Mouse (Mus musculus): ENCODE measurements at regions not wholly inside any gene's neighbourhood (a gene's known extent, or its start where the extent isn't known, plus 50 kb on each side); places are given as distances from the start of the nearest gene placed in this dataset.

- ATAC-seq (replicated peaks; ENCODE audit: poor library complexity, severe bottlenecking), result no peak
Measured at GRCm38 (mm10) chr5:42884251-42884650, 348.7 kb upstream of the Cpeb2 start.

DNA sequence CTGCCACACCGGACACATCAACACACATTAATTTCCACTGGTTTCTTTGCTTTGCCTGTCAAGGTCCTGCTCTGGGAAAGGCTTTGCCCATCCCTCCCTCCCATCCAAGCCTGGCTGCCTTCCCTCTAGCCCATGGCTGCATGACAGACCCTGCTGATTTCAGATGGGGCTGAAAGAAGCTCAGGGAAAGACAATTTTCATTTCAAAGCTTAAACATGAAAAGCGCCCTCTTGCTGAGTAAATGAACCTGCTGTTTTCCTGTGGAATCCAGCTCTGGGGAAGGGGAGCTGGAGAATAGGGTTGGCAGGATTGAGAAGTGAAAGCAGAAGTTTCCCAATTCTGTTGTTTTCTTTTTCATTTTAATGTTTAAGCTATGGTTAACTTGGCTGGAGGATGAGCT is 341.1 kb upstream of the Cpeb2 start:
- ATAC-seq (replicated peaks; ENCODE audit: poor library complexity, severe bottlenecking), result peak; percentile 74

- ATAC-seq (replicated peaks; ENCODE audit: poor library complexity, severe bottlenecking), result no peak
Measured at GRCm38 (mm10) chr5:42906136-42906535, 326.8 kb upstream of the Cpeb2 start.

DNA sequence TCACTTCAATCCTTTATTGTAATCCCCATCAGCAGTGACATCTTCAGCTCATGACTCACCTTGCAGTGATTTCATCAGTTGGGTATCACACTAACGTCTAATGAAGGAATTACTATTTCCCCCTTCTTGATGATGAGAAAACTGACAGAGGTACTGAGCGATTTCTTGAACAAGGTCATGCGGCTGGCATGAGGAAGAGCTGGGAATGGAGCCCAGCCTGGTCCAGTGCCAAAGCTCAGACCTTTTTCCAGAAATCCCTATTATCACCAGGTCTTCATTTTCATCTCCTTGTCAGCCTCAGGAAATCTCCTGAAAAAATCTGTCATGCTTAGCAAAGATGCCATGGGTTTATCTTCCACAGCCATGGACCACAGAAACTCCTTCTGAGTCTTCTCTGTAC is 313.6 kb upstream of the Cpeb2 start:
- no peak for ATAC-seq (replicated peaks; ENCODE audit: poor library complexity, severe bottlenecking)

- no peak for ATAC-seq (replicated peaks; ENCODE audit: poor library complexity, severe bottlenecking)
Measured at GRCm38 (mm10) chr5:42932106-42932505, 300.9 kb upstream of the Cpeb2 start.

- no peak for ATAC-seq (replicated peaks; ENCODE audit: poor library complexity, severe bottlenecking)
Measured at GRCm38 (mm10) chr5:42959296-42959862, 273.6 kb upstream of the Cpeb2 start.

GRCm38 (mm10) chr5:42966952-42967351 is 266.0 kb upstream of the Cpeb2 start:
- peak; percentile 74 for ATAC-seq (replicated peaks; ENCODE audit: poor library complexity, severe bottlenecking)

DNA sequence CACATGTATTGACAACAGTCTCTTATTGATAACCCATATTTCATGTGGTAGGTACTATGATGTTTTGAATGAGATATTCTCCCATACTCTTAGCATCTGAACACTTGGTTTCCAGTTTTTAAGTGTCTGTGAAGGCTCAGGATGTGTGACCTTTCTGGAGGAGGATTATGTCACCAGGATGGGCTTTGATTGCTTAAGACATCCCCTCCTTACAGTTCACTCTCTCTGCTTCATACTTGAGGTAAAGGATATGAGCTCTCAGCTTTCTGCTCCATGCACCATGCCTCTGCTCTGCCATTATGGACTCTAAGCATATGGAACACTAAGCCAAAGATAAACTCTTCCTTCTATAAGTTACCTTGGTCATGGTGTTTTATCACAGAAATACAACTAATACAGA is 263.8 kb upstream of the Cpeb2 start:
- ATAC-seq (replicated peaks; ENCODE audit: poor library complexity, severe bottlenecking), result peak; percentile 85

DNA sequence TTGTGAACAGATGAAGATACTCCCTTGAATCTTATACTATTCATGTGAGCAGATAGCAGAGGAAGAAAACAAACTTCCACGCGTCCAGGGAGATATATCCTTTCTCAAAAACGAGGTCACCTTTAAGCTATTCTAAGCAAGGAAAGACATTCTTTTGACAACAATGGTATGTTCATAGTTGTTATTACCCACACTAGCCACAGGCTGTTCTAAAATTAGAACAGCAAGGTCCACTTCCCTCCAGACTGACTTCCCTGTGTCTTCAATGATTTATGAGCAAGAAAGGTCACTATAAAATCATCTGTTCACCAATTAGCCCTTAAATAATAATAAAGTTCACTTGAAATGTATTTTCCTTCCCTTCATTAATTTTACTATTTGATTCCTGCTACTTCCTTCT is 263.3 kb upstream of the Cpeb2 start:
- peak; percentile 84 for ATAC-seq (replicated peaks; ENCODE audit: poor library complexity, severe bottlenecking)

DNA sequence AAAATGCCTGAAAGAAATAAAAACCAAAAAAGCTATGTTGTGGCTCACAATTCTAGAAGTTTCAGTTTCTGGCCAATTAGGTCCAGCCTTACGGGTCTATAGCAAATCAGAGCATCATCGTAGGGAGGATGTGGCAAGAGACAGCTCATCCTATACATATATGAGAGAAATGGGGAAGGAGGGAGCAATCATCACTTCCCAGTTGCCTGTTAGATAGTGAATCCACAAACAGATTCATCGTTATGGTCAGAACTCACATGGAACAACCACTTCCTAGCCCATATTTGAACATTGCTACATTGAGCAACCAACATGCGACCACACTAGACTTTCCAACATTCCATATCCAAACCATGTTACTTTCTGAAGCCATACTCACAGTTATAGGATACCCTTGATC is 255.9 kb upstream of the Cpeb2 start:
- ATAC-seq (replicated peaks; ENCODE audit: poor library complexity, severe bottlenecking), result peak; percentile 97

- no peak for ATAC-seq (replicated peaks; ENCODE audit: poor library complexity, severe bottlenecking)
Measured at GRCm38 (mm10) chr5:42980946-42981650, 251.9 kb upstream of the Cpeb2 start.

- ATAC-seq (replicated peaks; ENCODE audit: poor library complexity, severe bottlenecking), result peak; percentile 58
Measured at GRCm38 (mm10) chr5:42986203-42986602, 246.8 kb upstream of the Cpeb2 start.

DNA sequence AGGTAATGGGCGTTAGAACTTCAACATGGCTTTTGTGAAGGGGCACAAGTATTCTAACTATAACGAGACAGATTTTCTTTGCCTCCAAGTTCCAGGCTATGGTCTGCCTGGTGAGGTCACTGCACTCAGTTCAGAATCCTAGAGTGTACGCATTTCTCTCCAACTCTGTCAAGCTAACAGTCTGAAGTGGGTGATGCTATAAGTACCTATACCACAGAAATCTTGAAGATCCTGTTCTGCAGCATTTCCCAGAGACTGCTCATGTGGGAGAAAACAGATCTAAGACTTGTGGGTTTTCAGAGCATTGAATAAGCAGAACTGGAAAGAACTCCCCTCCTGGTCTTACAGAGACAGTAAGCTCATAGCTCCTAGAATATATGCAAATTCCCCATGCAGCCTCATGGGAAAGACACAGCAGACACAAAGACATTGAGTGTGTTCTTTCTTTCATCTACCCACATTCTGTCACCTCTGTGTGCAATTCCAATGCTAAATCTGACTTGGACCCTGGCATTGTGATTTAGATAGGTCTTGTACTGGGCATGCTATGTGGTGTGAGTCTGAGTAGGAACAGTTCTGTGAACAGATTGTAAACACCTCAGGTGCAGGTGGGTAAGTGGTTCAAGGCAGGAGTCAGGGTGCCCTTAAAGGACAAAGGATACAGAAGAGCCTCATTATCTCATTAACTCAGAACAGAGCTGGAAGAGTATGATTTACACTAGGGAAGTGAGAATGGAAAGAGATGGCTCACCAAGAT is 245.1 kb upstream of the Cpeb2 start:
- ATAC-seq (replicated peaks; ENCODE audit: poor library complexity, severe bottlenecking), result no peak

- no peak for ATAC-seq (replicated peaks; ENCODE audit: poor library complexity, severe bottlenecking)
Measured at GRCm38 (mm10) chr5:42989287-42989686, 243.7 kb upstream of the Cpeb2 start.

DNA sequence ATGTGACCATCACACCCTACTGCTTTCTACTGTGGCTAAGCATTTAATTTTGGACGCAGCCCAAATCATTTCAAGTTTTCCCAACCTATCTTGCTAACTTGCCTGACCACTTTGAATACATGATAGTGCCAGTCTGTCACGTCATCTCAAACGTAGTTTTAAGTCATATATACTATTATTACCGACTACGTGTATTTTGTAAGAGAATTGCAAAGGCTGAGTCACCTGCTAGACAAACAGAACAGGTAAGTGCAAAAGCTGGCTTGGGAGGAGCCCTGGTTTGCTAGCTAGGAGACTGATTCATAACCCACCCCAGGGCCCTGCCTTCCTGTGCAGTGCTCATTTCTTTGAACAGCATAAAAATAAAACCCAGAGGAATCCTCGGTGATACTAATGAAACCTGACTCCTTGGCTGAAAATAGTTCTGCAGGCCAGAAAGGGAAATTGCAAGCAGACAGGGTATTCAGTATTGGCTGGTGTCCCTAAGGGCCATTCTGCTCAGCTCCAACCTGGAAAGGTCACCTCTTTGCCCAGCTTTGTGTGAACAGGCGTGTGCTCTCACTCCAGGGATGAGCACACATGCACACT is 208.9 kb upstream of the Cpeb2 start:
- ATAC-seq (replicated peaks; ENCODE audit: poor library complexity, severe bottlenecking), result no peak

DNA sequence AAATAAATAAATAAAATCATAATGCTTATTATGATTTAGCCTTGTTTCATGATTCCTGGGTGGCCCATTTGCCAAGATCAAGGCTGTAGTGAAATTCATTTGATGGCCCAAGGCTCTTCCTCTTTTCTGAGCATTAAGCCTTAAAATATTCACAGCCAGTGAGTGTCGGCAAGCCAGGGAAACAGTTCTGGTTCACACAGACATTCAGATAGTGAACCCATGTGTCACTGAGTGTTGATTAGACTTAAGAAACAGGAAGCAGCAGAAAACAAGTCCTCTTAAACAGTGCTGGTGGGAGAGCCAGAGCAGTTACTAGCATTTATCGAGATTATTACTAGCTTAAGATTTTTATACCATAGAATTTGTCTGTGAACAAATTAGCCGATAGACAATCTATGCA is 201.7 kb upstream of the Cpeb2 start:
- peak; percentile 94 for ATAC-seq (replicated peaks; ENCODE audit: poor library complexity, severe bottlenecking)

DNA sequence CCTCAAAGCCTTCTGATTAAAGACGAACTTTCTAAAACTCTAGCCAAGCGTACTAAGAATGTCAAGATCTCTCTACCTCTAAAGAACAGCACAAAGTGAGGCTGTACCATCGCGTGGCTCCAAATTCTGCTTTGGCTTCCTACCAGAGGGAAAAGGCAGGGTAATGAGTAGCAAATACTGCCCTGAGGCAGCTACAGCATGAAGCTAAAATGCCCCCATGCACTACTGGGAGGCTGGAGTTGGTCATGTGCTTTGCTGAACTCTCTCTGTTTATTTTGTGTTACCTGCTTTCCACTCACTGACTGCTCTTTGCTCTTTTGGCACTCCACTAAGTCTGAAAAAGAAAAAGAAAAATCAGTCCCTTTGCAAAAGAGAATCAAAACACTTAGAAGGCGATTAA is 201.1 kb upstream of the Cpeb2 start:
- ATAC-seq (replicated peaks; ENCODE audit: poor library complexity, severe bottlenecking), result no peak

DNA sequence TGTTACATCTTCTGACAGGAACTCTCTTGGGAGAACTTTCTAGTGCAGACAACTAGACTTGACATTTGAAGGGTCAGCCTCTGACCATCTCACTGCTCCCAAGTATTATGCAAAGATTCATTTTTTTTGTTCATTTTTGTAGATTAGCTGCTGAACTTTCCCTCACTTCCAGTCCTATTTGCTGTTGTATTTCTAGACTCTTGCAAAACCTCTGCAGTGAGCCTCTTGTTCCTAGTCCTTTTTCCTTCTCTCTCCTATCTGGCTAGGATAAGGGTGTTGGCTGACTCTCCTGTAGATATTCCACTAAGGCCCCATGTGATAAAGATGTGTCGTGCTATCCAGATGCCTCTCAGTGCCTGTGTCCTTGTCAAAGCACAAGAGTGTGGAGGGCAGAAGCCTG is 198.5 kb upstream of the Cpeb2 start:
- no peak for ATAC-seq (replicated peaks; ENCODE audit: poor library complexity, severe bottlenecking)

GRCm38 (mm10) chr5:43037592-43037991 is 195.4 kb upstream of the Cpeb2 start:
- peak; percentile 90 for ATAC-seq (replicated peaks; ENCODE audit: poor library complexity, severe bottlenecking)

- ATAC-seq (replicated peaks; ENCODE audit: poor library complexity, severe bottlenecking), result peak; percentile 45
Measured at GRCm38 (mm10) chr5:43039525-43039924, 193.4 kb upstream of the Cpeb2 start.

DNA sequence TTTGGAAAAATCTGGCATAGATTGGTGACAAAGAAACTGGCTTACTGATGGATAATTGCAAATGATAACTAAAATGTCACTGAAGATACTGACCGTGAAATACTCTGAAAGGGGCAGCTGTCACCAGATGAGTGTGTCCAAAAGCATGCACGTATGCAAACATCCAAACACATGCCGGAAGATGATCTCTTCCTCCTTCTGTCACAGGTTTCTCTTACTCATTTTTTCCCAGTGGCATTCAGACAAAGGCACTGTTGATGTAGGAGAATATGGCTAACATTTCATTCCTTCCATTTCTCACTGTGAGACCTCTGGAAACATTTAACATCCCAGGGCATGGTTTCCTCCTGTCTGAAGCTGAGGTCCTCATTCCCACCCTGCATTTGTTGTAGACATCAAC is 190.4 kb upstream of the Cpeb2 start:
- no peak for ATAC-seq (replicated peaks; ENCODE audit: poor library complexity, severe bottlenecking)
